Mouse (Mus musculus): ENCODE results near the gene Gm28308. TPM values are rescaled to one million over a fixed set of nuclear protein-coding genes. Genes with fewer than 3 reads are reported as not detected.

Gene Gm28308
- total RNA-seq, 2 experiments from 2014 or later, result 0.39 TPM; not detected in 1

DNA sequence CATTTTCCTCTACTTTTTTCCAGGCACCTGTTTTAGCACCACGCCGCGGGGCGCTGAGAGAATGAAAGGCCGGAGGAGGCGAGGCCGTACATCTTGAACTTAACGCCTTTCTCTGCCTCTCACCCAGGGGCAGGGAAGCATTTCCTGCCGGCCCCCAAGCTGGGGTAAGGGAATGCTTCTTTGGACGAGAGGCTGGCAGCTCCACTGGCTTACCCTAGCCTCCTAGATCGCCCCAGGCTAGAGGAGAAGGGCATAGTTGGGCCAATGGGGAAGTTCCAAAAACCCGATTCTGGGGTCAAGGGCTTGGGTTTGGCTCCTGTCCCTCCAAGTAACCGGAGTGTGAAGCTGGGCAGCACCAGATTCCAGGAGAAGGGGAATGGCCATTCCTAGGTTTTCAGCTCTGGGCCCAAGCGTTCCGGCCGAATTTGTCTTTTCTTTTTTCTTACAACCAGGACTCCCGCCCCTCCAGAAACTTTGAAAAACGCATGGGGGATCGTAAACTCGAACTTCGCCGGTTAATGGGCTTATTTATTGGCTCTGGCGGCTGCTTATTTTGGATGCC, 19.9 kb upstream of the Gm28308 start:
- DNase-seq (ENCODE audit: low spot score), result no peak

- DNase-seq (ENCODE audit: low spot score), result no peak
Observed at GRCm38 (mm10) chr6:52232568-52232965, 19.4 kb upstream of the Gm28308 start.

DNA sequence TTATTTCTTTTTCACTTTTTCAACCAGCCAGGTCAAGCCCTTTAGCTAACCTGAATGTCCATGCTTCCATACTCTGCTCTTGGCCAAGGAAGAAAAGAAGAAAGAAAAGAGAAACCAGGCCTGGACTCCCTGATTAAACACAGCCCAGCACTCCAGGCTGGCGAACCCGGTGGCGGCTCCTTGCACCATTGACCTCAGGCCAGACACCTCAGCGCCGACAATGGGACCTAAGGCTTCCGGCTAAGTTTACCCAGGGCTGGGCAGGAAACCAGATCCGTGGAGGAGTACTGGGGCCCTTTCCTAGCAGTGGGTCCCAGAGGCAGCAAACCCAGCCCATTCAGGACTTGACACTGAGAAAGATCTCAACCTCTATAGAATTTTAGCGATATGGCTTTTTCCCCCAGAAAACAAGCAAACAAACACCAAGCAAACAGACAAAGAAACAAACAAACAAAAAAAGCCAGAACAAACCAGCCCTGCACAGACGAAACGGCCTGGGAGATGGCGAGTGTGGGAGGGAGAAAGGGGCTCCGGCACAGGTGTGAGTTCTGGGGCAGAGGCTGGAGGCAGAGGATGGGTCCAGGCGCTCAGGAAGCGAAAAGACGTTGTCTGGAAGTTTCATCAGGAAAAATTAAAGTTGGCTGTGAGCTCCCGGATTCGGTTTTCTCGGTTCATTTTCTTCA, 18.9 kb upstream of the Gm28308 start:
- DNase-seq (ENCODE audit: low spot score), result no peak

DNA sequence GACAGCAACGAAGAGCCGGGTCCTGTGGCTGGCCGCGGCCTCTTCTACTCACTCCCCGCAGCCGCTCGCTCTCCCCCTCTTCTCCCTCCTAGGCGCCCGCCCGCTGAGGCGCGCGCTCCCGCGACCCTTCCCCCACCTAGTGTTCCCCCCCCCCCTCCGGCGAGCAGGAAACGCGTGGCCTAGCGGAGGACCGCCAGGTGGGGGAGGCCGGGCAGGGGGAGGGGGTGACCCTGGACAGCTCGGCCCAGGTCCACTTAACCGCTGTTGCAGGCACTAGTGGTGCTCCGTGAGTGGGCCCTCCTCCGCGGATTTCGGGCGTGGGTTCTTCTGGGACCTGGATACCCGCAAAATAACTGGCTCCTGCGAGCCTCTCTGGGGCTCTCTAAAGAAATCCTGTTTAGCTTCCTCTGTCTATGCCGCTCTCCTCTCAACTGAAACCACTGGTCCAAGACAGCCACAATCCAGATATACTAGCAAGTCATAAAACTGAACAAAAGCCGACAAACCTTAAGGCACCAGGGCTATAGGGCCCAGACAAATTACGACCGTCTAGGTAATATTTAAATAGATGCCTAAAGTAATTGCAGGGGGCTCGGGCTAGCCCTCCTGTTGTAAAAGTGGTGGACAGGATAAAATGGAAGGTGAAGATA, 17.5 kb upstream of the Gm28308 start, which contains the start of gene Hoxa9:
TSS of gene Hoxa9 (minus strand) at position 574 of the 650 bp plus-strand sequence.
- no peak for DNase-seq (ENCODE audit: low spot score)

- no peak for DNase-seq (ENCODE audit: low spot score)
Observed at GRCm38 (mm10) chr6:52229558-52230416, 16.6 kb upstream of the Gm28308 start.

DNA sequence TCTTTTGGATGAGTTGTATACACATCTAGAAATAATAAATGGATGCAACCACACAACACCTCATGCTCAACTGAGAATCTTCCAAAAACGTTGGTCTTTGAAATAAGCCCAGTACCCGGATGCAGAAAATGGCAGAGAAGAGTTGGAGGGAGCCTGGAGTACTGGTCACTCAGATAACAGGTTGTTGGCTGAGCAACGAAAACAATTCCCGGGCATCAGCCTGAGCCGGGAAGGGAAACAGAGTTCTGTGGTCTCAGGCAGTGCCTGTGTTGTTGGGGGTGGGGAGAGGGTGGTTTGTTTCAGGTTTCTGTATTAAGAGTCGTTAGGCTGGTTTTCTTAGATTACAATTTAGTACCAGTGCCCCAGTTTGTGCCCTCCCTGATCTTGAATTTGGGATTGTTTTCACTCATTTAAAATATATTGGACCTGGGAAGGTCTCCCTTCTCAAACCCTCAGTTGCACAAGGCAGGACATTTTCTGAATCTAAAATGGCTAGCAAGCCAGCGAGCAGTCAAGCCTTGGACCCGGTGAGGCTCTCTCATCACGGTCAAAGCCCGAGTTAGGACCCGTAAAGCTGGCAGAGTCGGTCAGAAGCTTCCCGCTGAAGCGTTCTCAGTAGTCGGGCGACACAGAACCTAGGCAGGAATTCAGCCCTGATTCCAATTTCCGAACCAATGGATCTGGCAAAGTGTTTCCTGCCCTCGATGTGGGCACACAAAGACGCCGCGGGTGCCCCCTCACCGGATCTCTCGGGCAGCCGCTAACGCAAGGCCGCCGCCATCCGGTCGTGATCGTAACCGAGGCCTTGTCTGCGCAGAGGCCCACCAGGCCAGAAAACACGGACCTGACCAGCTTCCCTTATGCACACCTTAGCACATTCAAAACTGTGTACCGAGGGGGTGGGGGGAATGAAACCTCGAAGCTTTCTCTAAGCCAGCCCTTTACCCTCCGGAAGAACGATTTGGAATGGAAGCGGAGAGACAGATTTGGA, 15.6 kb upstream of the Gm28308 start:
- DNase-seq (ENCODE audit: low spot score), result no peak

- no peak for DNase-seq (ENCODE audit: low spot score)
Observed at GRCm38 (mm10) chr6:52227470-52228222, 14.5 kb upstream of the Gm28308 start.

GRCm38 (mm10) chr6:52226569-52227257, 13.6 kb upstream of the Gm28308 start:
- no peak for DNase-seq (ENCODE audit: low spot score)

DNA sequence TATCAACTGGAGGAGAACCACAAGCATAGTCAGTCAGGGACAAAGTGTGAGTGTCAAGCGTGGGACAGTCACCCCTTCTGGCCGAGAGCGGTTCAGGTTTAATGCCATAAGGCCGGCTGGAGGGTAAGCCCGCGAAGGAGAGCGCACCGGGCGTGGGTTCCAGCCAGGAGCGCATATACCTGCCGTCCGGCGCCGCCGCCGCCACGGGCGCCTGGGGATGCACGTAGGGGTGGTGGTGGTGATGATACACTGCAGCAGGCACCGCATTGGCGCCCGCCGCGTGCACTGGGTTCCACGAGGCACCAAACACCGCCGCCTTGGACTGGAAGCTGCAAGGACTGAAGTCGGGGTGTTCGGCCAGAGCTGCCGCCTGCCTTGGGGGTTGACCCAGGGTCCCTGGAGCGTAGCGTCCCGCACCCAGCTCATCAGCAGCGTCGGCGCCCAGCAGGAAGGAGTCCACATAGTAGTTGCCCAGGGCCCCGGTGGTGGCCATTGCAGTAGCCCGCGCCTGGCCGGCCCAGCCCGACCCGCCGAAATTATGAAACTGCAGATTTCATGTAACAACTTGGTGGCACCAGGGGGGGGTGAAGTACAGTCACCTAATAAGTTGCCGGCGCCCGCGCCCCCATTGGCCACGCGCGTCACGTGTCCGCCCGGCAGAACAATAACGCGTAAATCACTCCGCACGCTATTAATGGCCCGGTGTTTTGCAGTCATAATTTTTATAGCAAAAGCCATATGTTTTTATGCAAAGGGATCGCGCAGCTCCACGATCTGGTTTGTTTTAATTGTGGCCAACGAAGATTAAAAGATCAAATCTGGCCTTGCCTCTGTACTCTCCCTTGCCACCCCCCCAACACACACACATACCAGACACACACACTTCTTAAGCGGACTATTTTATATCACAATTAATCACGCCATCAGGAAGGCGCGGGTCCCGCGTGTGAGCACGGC, 12.8 kb upstream of the Gm28308 start:
- DNase-seq (ENCODE audit: low spot score), result peak; percentile 86

DNA sequence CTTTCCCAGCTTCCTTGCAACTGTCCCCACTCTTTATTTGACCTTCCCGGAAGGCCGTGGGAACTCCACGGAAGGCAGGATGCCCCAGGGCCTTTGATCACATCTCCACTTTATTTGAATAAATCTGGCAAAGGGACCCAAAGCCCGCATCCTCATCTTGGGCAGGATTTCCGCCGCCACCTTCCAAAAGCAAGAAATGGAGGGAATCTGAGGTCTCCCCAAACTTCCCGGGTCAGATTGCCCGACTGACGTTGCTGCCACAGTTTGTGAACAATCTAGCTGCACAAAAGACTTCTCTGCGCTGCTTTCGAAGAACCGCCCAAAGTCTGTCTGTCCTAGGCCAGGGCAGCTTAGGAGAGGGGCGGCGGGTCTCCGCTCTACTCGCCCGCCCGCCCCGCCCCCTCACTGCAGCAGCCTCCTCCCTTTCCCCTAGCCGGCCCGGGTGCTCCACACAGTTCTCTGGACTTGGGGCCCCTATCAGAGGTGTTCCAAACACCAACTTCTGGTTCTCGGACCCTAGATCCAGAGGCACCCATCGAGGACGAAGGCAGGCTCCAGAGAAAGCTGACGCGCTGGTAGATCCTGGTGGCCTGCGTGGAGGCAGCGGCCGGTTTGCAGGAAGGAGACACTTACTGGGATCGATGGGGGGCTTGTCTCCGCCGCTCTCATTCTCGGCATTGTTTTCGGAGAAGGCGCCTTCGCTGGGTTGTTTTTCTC, 11.9 kb upstream of the Gm28308 start:
- no peak for DNase-seq (ENCODE audit: low spot score)

DNA sequence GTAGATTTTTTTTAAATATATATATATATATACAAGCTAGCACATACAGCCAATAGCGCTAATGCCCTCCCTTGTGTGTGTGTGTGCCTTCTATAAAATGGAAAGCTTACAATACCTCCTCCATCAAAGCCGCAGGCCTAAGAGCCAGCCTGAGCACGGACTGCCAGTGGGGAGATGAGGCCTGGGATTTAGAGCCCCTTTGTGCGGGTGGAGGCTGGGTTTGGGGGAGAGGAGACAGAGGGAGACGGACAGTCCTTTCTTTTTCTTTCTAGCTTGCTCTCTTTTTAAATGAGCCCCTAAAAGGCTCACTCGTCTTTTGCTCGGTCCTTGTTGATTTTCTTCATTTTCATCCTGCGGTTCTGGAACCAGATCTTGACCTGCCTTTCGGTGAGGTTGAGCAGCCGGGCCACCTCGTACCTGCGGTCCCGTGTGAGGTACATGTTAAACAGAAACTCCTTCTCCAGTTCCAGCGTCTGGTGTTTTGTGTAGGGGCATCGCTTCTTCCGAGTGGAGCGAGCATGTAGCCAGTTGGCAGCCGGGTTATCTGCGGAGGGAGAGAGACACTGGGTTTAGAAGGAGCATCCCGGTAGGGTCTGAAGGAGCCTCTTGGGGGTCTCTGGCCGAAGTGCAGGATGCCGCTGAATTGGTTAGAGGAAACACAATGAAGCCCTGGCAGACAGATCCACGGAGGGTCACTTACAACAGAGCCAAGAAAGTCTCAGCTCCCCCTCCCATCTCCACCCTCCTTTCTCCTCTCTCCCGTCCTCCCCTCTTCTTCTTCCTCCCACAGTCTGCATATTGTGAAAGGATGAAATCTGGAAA, 11.0 kb upstream of the Gm28308 start:
- no peak for DNase-seq (ENCODE audit: low spot score)

GRCm38 (mm10) chr6:52222729-52223128, 9.6 kb upstream of the Gm28308 start:
- DNase-seq (ENCODE audit: low spot score), result no peak

DNA sequence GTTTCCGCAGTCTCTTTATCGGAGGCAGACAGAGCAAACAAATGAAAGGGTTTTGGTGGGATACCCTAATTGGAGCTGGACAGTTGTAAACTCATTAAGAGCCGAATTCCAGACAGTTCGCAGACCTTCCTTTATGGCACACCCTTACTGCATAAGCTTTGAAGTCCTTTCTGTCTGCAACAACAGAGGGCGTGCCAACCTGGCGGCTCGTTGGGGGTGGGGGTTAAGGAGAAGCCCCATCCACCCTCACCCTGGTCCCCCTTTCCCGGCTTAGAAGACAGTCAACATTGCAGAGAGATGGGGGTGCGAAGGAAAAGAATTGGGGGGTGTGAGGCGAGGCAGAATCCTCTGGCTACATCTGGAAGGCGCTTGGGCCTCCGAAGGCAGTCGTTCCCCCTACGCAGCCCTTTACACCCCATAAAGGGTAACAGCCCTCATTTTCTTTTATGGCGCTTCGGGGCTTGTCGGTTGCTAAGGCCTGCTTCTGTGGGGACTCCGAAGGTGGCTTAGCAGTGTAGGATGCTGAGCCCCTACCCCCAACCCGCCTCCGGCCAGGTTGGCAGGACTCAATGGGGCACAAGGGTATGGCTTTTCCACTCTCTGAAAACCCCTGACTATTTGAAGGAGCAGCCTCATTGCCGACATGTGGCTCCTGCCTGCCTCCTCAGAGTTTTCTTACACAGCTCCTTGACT, 9.0 kb upstream of the Gm28308 start:
- no peak for DNase-seq (ENCODE audit: low spot score)

GRCm38 (mm10) chr6:52221337-52221992, 8.3 kb upstream of the Gm28308 start, which contains the start of gene Hoxa7:
TSS of gene Hoxa7 (minus strand) at chr6:52221854.
- peak; percentile 94 for DNase-seq (ENCODE audit: low spot score)

DNA sequence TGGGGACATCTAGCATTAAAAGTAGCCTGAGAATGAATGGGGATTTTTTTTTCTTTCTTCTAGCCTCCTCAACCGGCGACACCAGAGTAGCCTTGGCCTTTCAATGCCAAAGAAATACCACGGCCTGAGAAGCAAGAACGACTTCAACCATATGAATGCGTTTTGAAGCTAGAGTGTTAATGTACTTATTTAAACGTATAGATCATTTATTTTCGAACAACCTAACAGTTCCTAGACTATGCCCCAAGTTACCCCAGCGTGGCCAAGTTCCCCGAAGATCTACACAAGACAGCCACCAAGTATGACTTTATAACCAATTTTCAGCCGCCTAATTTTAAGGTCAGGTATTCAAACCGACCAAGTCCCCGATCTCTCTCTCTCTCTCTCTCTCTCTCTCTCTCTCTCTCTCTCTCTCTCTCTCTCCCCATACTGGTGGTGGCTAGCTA, 7.7 kb upstream of the Gm28308 start:
- no peak for DNase-seq (ENCODE audit: low spot score)
